Mouse (Mus musculus): ENCODE data around the gene Nadk. TPM values are rescaled to one million over a fixed set of nuclear protein-coding genes. Genes with fewer than 3 reads are reported as not detected.
"Not testable (repeated sequence)": the region's sequence is repeated elsewhere in the genome, so short reads cannot be mapped to it uniquely, and the experiment has no call there.

Gene Nadk
- polyA plus RNA-seq, 1 experiment = 200 TPM

GRCm38 (mm10) chr4:155569818-155570217 is 7.6 kb downstream of the Nadk start:
- no peak for DNase-seq (ENCODE audit: low read depth)

GRCm38 (mm10) chr4:155570315-155570714 is 8.1 kb downstream of the Nadk start:
- not testable (repeated sequence) for DNase-seq (ENCODE audit: low read depth)

GRCm38 (mm10) chr4:155571442-155571841 is 9.3 kb downstream of the Nadk start:
- DNase-seq (ENCODE audit: low read depth) = no peak

GRCm38 (mm10) chr4:155573155-155573554 is 11.0 kb downstream of the Nadk start:
- no peak for DNase-seq (ENCODE audit: low read depth)

GRCm38 (mm10) chr4:155573876-155574275 is 11.7 kb downstream of the Nadk start:
- no peak for DNase-seq (ENCODE audit: low read depth)

- DNase-seq (ENCODE audit: low read depth) = no peak
Measured at GRCm38 (mm10) chr4:155574931-155575330, 12.8 kb downstream of the Nadk start.

- no peak for DNase-seq (ENCODE audit: low read depth)
Measured at GRCm38 (mm10) chr4:155575521-155575920, 13.3 kb downstream of the Nadk start.

- DNase-seq (ENCODE audit: low read depth) = no peak
Measured at GRCm38 (mm10) chr4:155577132-155577531, 15.0 kb downstream of the Nadk start.

- DNase-seq (ENCODE audit: low read depth) = no peak
Measured at GRCm38 (mm10) chr4:155577741-155578140, 15.6 kb downstream of the Nadk start.

GRCm38 (mm10) chr4:155578336-155579125 is 16.4 kb downstream of the Nadk start:
- no peak for DNase-seq (ENCODE audit: low read depth)

GRCm38 (mm10) chr4:155580420-155580819 is 18.2 kb downstream of the Nadk start:
- DNase-seq (ENCODE audit: low read depth) = no peak

GRCm38 (mm10) chr4:155582279-155582905 is 20.2 kb downstream of the Nadk start:
- DNase-seq (ENCODE audit: low read depth) = no peak

- no peak for DNase-seq (ENCODE audit: low read depth)
Measured at GRCm38 (mm10) chr4:155589356-155589755, 27.2 kb downstream of the Nadk start.

GRCm38 (mm10) chr4:155591012-155591719 is 29.0 kb downstream of the Nadk start:
- DNase-seq (ENCODE audit: low read depth) = no peak

GRCm38 (mm10) chr4:155593780-155594179 is 31.6 kb downstream of the Nadk start:
- no peak for DNase-seq (ENCODE audit: low read depth)

GRCm38 (mm10) chr4:155595777-155596176 is 33.6 kb downstream of the Nadk start:
- DNase-seq (ENCODE audit: low read depth) = no peak

- DNase-seq (ENCODE audit: low read depth) = no peak
Measured at GRCm38 (mm10) chr4:155596606-155597005, 34.4 kb downstream of the Nadk start.

GRCm38 (mm10) chr4:155598536-155598935 is 36.4 kb downstream of the Nadk start:
- DNase-seq (ENCODE audit: low read depth) = no peak

GRCm38 (mm10) chr4:155599901-155600825 is 38.0 kb downstream of the Nadk start:
- no peak for DNase-seq (ENCODE audit: low read depth)

- DNase-seq (ENCODE audit: low read depth) = no peak
Measured at GRCm38 (mm10) chr4:155601091-155601996, 39.2 kb downstream of the Nadk start, which contains the start of gene Slc35e2. Slc35e2 (plus strand) TSS chr4:155601416.
